Mouse (Mus musculus) right cerebral cortex, postnatal 14 days (tissue): ENCODE measurements around the gene Acap2.

ENCODE experiments used
- DNase-seq: peaks from one replicate; pipeline ENCODE4 v3.0.0; 2022

Acap2 gene

GRCm38 (mm10) chr16:31205187-31205586 is 4.1 kb upstream of the Acap2 start:
- no peak for DNase-seq

GRCm38 (mm10) chr16:31204216-31204615 is 3.2 kb upstream of the Acap2 start:
- no peak for DNase-seq

- DNase-seq, result no peak
Observed at GRCm38 (mm10) chr16:31201704-31202103, 659 bp upstream of the Acap2 start.

- DNase-seq, result peak; percentile 59
Observed at GRCm38 (mm10) chr16:31199926-31200789, 887 bp downstream of the Acap2 start.

GRCm38 (mm10) chr16:31199591-31199925 is 1.5 kb downstream of the Acap2 start:
- peak; percentile 36 for DNase-seq

- DNase-seq, result no peak
Observed at GRCm38 (mm10) chr16:31196971-31197370, 4.1 kb downstream of the Acap2 start.

- no peak for DNase-seq
Observed at GRCm38 (mm10) chr16:31192526-31192925, 8.5 kb downstream of the Acap2 start.

- DNase-seq, result no peak
Observed at GRCm38 (mm10) chr16:31191818-31192217, 9.2 kb downstream of the Acap2 start.

- no peak for DNase-seq
Observed at GRCm38 (mm10) chr16:31190426-31190825, 10.6 kb downstream of the Acap2 start.

GRCm38 (mm10) chr16:31189291-31189690 is 11.8 kb downstream of the Acap2 start:
- DNase-seq, result no peak

- DNase-seq, result no peak
Observed at GRCm38 (mm10) chr16:31188799-31189198, 12.2 kb downstream of the Acap2 start.

- DNase-seq, result no peak
Observed at GRCm38 (mm10) chr16:31188270-31188669, 12.8 kb downstream of the Acap2 start.

- no peak for DNase-seq
Observed at GRCm38 (mm10) chr16:31187192-31187591, 13.9 kb downstream of the Acap2 start.

- no peak for DNase-seq
Observed at GRCm38 (mm10) chr16:31185757-31186156, 15.3 kb downstream of the Acap2 start.

GRCm38 (mm10) chr16:31184727-31185126 is 16.3 kb downstream of the Acap2 start:
- DNase-seq, result no peak

GRCm38 (mm10) chr16:31182576-31182975 is 18.5 kb downstream of the Acap2 start:
- no peak for DNase-seq

- no peak for DNase-seq
Observed at GRCm38 (mm10) chr16:31180843-31181242, 20.2 kb downstream of the Acap2 start.

- DNase-seq, result no peak
Observed at GRCm38 (mm10) chr16:31179384-31179783, 21.7 kb downstream of the Acap2 start.

GRCm38 (mm10) chr16:31174880-31175638 is 26.0 kb downstream of the Acap2 start:
- no peak for DNase-seq

GRCm38 (mm10) chr16:31172229-31172628 is 28.8 kb downstream of the Acap2 start:
- no peak for DNase-seq

GRCm38 (mm10) chr16:31171418-31171817 is 29.6 kb downstream of the Acap2 start:
- no peak for DNase-seq

- no peak for DNase-seq
Observed at GRCm38 (mm10) chr16:31170297-31170696, 30.7 kb downstream of the Acap2 start.

- DNase-seq, result no peak
Observed at GRCm38 (mm10) chr16:31169596-31169995, 31.4 kb downstream of the Acap2 start.

- DNase-seq, result no peak
Observed at GRCm38 (mm10) chr16:31167934-31168333, 33.1 kb downstream of the Acap2 start.
